Mouse (Mus musculus) heart, postnatal 25 days (tissue): ENCODE results near the gene Rev1. TPM values are rescaled to one million over a fixed set of nuclear protein-coding genes. Genes with fewer than 3 reads are reported as not detected.

ENCODE experiments used
- total RNA-seq, 2 experiments: library from RNA; stranded (reverse); gene quantifications; 2 replicates each; pipeline ENCODE4 v1.2.3; 2021

Gene Rev1
- total RNA-seq, 2 experiments from 2014 or later, result 12.0 to 16.4 TPM

Other genes with a start within 250 kb of the Rev1 start
- 1 to 10 TPM; 4.7 to 5.1 TPM for gene Mitd1, start 239.4 kb downstream of the Rev1 start, total RNA-seq
- gene Mrpl30, start 239.3 kb downstream of the Rev1 start, total RNA-seq, result 100 to 1,000 TPM; 384 to 394 TPM
- gene Lyg2, start 213.3 kb downstream of the Rev1 start, total RNA-seq, result not detected
- gene Lyg1, start 172.0 kb downstream of the Rev1 start, total RNA-seq, result not detected
- gene Txndc9, start 131.9 kb downstream of the Rev1 start, total RNA-seq, result 10 to 100 TPM; 52.6 to 57.2 TPM
- gene Eif5b, start 131.8 kb downstream of the Rev1 start, total RNA-seq, result 10 to 100 TPM; 42.9 to 45.7 TPM